Mouse (Mus musculus): Measurements from ENCODE around the gene Mlxipl. TPM values are rescaled to one million over a fixed set of nuclear protein-coding genes. Genes with fewer than 3 reads are reported as not detected.
A peak's percentile ranks its signal among the peaks of the same experiment; 100 is the strongest.

Mlxipl gene
- polyA plus RNA-seq, 1 experiment = 304 TPM

GRCm38 (mm10) chr5:135120753-135121152 is 31.1 kb downstream of the Mlxipl start:
- no peak for TF ChIP-seq POLR2A (IDR thresholded peaks at IDR 0.05; ENCODE audit: low read depth, low read length)
- peaks cover 10% of the 10 kb centered on the region for H3K4me1 ChIP-seq (ENCODE audit: control insufficient read depth, insufficient read depth, insufficient read length, low read length)
- peaks cover 29% of the 10 kb centered on the region for H3K36me3 ChIP-seq (ENCODE audit: control insufficient read depth, insufficient read depth, low read length)
- H3K27me3 ChIP-seq (ENCODE audit: control insufficient read depth, insufficient read depth, low read length) = no peaks in the 10 kb centered on the region
- H3K27ac ChIP-seq (ENCODE audit: insufficient read depth, low read depth, low read length) = no peak overlapping the region
- 65% methylated on average over 4 of the region's 4 CpGs for WGBS
- no peak overlapping the region for H3K4me3 ChIP-seq (ENCODE audit: low read depth, low read length)

- no peak for TF ChIP-seq CTCF (IDR thresholded peaks at IDR 0.05; ENCODE audit: extremely low read depth, insufficient read length, insufficient replicate concordance, low read depth, low read length)
- TF ChIP-seq POLR2A (IDR thresholded peaks at IDR 0.05; ENCODE audit: low read depth, low read length) = no peak
- Histone ChIP-seq H3K27me3 (ENCODE audit: control insufficient read depth, insufficient read depth, low read length) (no peaks in the 10 kb centered on the region), H3K36me3 (ENCODE audit: control insufficient read depth, insufficient read depth, low read length) (peaks cover 54% of the 10 kb centered on the region)
Measured at GRCm38 (mm10) chr5:135126121-135126520, 36.4 kb downstream of the Mlxipl start.

DNA sequence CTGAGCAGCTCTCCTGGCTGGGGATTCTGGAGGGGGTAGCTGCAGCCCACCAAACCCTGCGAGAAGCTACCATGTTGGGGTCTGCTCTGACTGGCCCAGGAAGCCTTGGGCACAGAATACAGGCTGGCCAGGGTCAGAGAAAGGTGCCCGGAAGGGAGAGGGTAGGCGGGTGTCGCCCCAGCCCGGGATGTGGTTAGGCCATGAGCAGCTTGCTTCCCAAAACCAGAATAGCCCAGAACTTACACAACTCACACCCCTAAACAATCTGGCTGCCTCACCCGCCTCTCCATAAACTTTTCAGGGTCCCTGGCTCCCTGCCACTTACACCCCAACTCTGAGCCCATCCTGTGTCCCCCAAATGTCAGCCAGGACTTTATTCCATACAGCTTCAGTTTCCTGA is 38.0 kb downstream of the Mlxipl start:
- H3K4me1 ChIP-seq (ENCODE audit: control insufficient read depth, insufficient read depth, insufficient read length, low read length) = no peaks in the 10 kb centered on the region
- H3K36me3 ChIP-seq (ENCODE audit: control insufficient read depth, insufficient read depth, low read length) = peaks cover 49% of the 10 kb centered on the region
- no peak overlapping the region for H3K4me3 ChIP-seq (ENCODE audit: low read depth, low read length)
- TF ChIP-seq POLR2A (IDR thresholded peaks at IDR 0.05; ENCODE audit: low read depth, low read length) (no peak), CTCF (IDR thresholded peaks at IDR 0.05; ENCODE audit: extremely low read depth, insufficient read length, insufficient replicate concordance, low read depth, low read length) (no peak)
- WGBS = 76% methylated on average over 5 of the region's 6 CpGs
- H3K27me3 ChIP-seq (ENCODE audit: control insufficient read depth, insufficient read depth, low read length) = no peaks in the 10 kb centered on the region
- no peak overlapping the region for H3K27ac ChIP-seq (ENCODE audit: insufficient read depth, low read depth, low read length)

More at GRCm38 (mm10) chr5:135126121-135126520, 36.4 kb downstream of the Mlxipl start:
- WGBS = 89% methylated on average over 6 of the region's 6 CpGs
- Histone ChIP-seq H3K27ac (ENCODE audit: insufficient read depth, low read depth, low read length) (no peak overlapping the region), H3K4me3 (ENCODE audit: low read depth, low read length) (no peak overlapping the region), H3K4me1 (ENCODE audit: control insufficient read depth, insufficient read depth, insufficient read length, low read length) (no peaks in the 10 kb centered on the region)

DNA sequence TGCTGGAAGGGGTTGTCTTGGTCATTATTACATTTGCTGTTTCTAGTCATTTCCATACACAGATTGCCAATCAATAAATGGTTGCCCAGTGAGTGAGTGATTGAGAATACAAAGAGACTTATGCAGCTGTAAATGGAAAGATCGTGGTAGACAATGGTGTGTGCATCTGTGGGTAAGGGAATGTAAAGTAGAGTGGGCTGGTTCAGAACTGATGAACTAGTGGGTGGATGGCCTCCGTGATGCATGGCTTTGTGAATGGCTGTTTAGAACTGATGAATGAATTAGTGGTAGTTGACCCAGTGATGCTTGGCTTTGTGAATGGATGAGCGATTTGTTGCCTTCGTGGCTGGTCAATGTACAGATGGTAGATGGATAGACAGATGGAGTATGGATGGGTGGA is 40.1 kb downstream of the Mlxipl start:
- H3K4me1 ChIP-seq (ENCODE audit: control insufficient read depth, insufficient read depth, insufficient read length, low read length) = 0 out of 2 replicates have a peak, but pooled peaks cover 4% of the 10 kb centered on the region
- 87% methylated on average over 4 of the region's 4 CpGs for WGBS
- no peak overlapping the region for H3K4me3 ChIP-seq (ENCODE audit: low read depth, low read length)
- TF ChIP-seq CTCF (IDR thresholded peaks at IDR 0.05; ENCODE audit: extremely low read depth, insufficient read length, insufficient replicate concordance, low read depth, low read length) (no peak), POLR2A (IDR thresholded peaks at IDR 0.05; ENCODE audit: low read depth, low read length) (no peak)
- no peak overlapping the region for H3K27ac ChIP-seq (ENCODE audit: insufficient read depth, low read depth, low read length)
- peaks cover 54% of the 10 kb centered on the region for H3K36me3 ChIP-seq (ENCODE audit: control insufficient read depth, insufficient read depth, low read length)
- H3K27me3 ChIP-seq (ENCODE audit: control insufficient read depth, insufficient read depth, low read length) = no peaks in the 10 kb centered on the region

DNA sequence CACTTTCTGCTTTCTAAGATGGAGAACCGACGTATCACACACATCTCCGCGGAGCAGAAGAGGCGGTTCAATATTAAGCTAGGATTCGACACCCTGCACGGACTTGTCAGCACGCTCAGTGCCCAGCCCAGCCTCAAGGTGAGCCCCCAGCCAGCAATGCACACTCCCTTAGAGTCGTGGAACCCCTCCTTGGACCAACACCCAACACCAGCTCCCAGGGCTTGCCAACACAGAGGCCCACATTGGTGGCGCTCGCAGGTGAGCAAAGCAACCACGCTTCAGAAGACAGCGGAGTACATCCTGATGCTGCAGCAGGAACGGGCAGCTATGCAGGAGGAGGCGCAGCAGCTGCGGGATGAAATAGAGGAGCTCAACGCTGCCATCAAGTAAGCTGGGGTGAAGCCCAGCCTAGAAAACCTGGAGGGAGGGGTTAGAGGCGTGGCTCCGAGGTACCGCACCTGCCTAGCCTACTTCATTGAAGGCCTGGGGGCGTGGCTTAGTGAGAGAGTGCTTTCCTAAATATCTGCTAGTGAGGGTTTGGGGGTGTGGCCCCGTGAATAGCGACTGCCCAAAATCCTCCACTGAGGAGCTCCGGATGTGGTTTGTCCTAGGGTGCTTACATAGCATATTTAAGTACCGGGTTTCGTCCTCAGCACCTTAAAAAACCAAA is 44.2 kb downstream of the Mlxipl start:
- 0 out of 2 replicates have a peak, but pooled peaks cover 4% of the 10 kb centered on the region for H3K4me1 ChIP-seq (ENCODE audit: control insufficient read depth, insufficient read depth, insufficient read length, low read length)
- TF ChIP-seq POLR2A (IDR thresholded peaks at IDR 0.05; ENCODE audit: low read depth, low read length) (no peak), CTCF (IDR thresholded peaks at IDR 0.05; ENCODE audit: extremely low read depth, insufficient read length, insufficient replicate concordance, low read depth, low read length) (no peak)
- peaks cover 52% of the 10 kb centered on the region for H3K36me3 ChIP-seq (ENCODE audit: control insufficient read depth, insufficient read depth, low read length)
- H3K27ac ChIP-seq (ENCODE audit: insufficient read depth, low read depth, low read length) = no peak overlapping the region
- H3K4me3 ChIP-seq (ENCODE audit: low read depth, low read length) = peak overlapping the region; percentile 31
- no peaks in the 10 kb centered on the region for H3K27me3 ChIP-seq (ENCODE audit: control insufficient read depth, insufficient read depth, low read length)
- 41% methylated on average over 26 of the region's 26 CpGs for WGBS

GRCm38 (mm10) chr5:135134534-135134933 is 44.8 kb downstream of the Mlxipl start:
- WGBS = 54% methylated on average over 8 of the region's 8 CpGs
- H3K27ac ChIP-seq (ENCODE audit: insufficient read depth, low read depth, low read length) = no peak overlapping the region
- peak; percentile 20; the same call in 1 of the 2 replicates for TF ChIP-seq CTCF (IDR thresholded peaks at IDR 0.05; ENCODE audit: extremely low read depth, insufficient read length, insufficient replicate concordance, low read depth, low read length)
- no peak for TF ChIP-seq POLR2A (IDR thresholded peaks at IDR 0.05; ENCODE audit: low read depth, low read length)
- H3K27me3 ChIP-seq (ENCODE audit: control insufficient read depth, insufficient read depth, low read length) = no peaks in the 10 kb centered on the region
- 0 out of 2 replicates have a peak, but pooled peaks cover 4% of the 10 kb centered on the region for H3K4me1 ChIP-seq (ENCODE audit: control insufficient read depth, insufficient read depth, insufficient read length, low read length)
- peaks cover 47% of the 10 kb centered on the region for H3K36me3 ChIP-seq (ENCODE audit: control insufficient read depth, insufficient read depth, low read length)
- H3K4me3 ChIP-seq (ENCODE audit: low read depth, low read length) = peak overlapping the region; percentile 31

- Histone ChIP-seq H3K27me3 (ENCODE audit: control insufficient read depth, insufficient read depth, low read length) (no peaks in the 10 kb centered on the region), H3K36me3 (ENCODE audit: control insufficient read depth, insufficient read depth, low read length) (peaks cover 19% of the 10 kb centered on the region), H3K4me3 (ENCODE audit: low read depth, low read length) (no peak overlapping the region), H3K4me1 (ENCODE audit: control insufficient read depth, insufficient read depth, insufficient read length, low read length) (no peaks in the 10 kb centered on the region), H3K27ac (ENCODE audit: insufficient read depth, low read depth, low read length) (no peak overlapping the region)
- no peak for TF ChIP-seq CTCF (IDR thresholded peaks at IDR 0.05; ENCODE audit: extremely low read depth, insufficient read length, insufficient replicate concordance, low read depth, low read length)
- no peak for TF ChIP-seq POLR2A (IDR thresholded peaks at IDR 0.05; ENCODE audit: low read depth, low read length)
- 58% methylated on average over 2 of the region's 2 CpGs for WGBS
Measured at GRCm38 (mm10) chr5:135139881-135140280, 50.2 kb downstream of the Mlxipl start.
